Mouse (Mus musculus) liver, embryonic 16.5 days (tissue): ENCODE data around the gene Kif18b. TPM values are rescaled to one million over a fixed set of nuclear protein-coding genes. Genes with fewer than 3 reads are reported as not detected.

Experiments used
- ATAC-seq: fragments of 200-750 bp; cut with Nextera tagmentation; 2 replicates; pipeline ENCODE4 v1.8.0; 2017; ENCODE audit warnings: low read depth, mild to moderate bottlenecking, moderate number of reproducible peaks, moderate library complexity
- H3K27ac ChIP-seq: fragments of 300-500 bp; sonication (generic); 2 replicates; pipeline ENCODE4 v1.5.1; 2014; ENCODE audit warnings: mild to moderate bottlenecking, low read length
- H3K27me3 ChIP-seq: fragments of 300-500 bp; sonication (generic); 2 replicates; pipeline ENCODE4 v1.6.1; 2014; ENCODE audit warnings: low read depth, low read length, mixed read lengths; ENCODE audit not compliant: control insufficient read depth, insufficient read depth
- H3K36me3 ChIP-seq: fragments of 300-500 bp; sonication (generic); 2 replicates; pipeline ENCODE4 v1.6.1; 2014; ENCODE audit warnings: mild to moderate bottlenecking; ENCODE audit not compliant: control insufficient read depth, insufficient read depth
- H3K4me1 ChIP-seq: fragments of 300-500 bp; sonication (generic); 2 replicates; pipeline ENCODE4 v1.6.1; 2014; ENCODE audit warnings: low read depth, low read length, mixed read lengths; ENCODE audit not compliant: control insufficient read depth
- H3K4me2 ChIP-seq: fragments of 300-500 bp; sonication (generic); 2 replicates; pipeline ENCODE4 v1.6.1; 2014; ENCODE audit warnings: low read depth, low read length, mixed read lengths
- H3K4me3 ChIP-seq: fragments of 300-500 bp; sonication (generic); 2 replicates; pipeline ENCODE4 v1.5.1; 2014; ENCODE audit warnings: low read depth, mild to moderate bottlenecking, low read length
- H3K9ac ChIP-seq: fragments of 300-500 bp; sonication (generic); 2 replicates; pipeline ENCODE4 v1.6.1; 2014; ENCODE audit warnings: low read depth, low read length
- H3K9me3 ChIP-seq: fragments of 300-500 bp; sonication (generic); replicated peaks from 2 replicates; pipeline ENCODE4 v1.6.1; 2016; ENCODE audit warnings: low read length; ENCODE audit not compliant: control insufficient read depth
- WGBS: fragments of 180-500 bp; shearing (Covaris S2); extraction: QIAGEN DNeasy Blood & Tissue Kit; methylation state at CpG from one replicate; pipeline ENCODE4 v1.1.7; 2014; ENCODE audit not compliant: insufficient replicate concordance; 5-methylcytosine and 5-hydroxymethylcytosine counted together
- polyA plus RNA-seq: library from polyadenylated mRNA; unstranded; fragments of >200 nt; fragmentation: Nextera tagmentation; extraction: Ambion mirVana; gene quantifications from 2 replicates; pipeline ENCODE4 v1.2.1, GENCODE M21; 2015

Kif18b gene
- 10.9 and 11.0 TPM in 2 replicates for polyA plus RNA-seq

DNA sequence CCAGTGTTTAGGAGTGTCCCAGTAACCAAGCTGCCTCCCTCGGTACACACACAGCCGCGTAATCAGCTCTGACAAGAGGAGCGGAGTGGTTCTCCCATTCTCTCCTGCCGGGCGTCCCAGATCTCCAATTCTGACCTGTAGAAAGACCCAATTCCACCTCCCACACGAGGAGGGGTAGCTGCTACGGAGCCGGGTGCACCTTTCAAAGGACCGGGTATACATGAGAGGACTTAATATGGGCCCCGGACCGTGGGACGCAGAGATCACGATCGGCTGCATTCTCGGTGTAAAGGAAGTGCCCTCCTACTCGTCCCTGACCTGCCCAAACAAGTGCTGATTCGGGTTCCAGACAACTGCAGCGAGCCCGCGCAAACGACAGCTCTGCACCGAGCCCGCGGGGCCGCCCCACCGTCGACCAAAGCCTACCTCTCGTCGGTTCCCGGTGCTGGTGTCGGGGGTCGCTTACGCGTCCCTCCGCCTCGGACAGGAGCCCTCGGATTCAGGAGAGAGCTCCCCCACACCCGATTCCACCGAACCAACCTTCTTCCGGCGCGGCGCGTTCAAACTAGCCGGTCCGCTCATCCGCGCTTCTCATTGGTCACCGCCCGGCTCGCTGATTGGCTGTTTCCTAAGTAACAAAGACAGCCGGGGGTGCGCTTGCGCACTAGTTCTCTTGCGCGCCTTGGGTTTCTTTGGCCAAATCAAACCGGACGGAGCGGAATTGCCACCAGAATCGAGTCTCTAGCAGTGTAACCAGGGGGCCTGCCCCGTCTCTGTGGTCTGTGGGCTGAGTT, at the start of gene Kif18b:
Gene Kif18b, minus strand, starts transcription at position 568 of the 794 bp plus-strand sequence.
- peak within 1 kb of the TSS; percentile 97 for H3K27ac ChIP-seq
- peak within 1 kb of the TSS; percentile 94 for H3K4me3 ChIP-seq
- peaks cover 18% of the 10 kb centered on the region for H3K4me1 ChIP-seq
- under 1% methylated on average over 62 of the region's 62 CpGs for WGBS
- H3K36me3 ChIP-seq: peaks cover 9% of the 10 kb centered on the region
- H3K9ac ChIP-seq: peak within 1 kb of the TSS; percentile 95
- H3K9me3 ChIP-seq: no peaks in the 10 kb centered on the region
- H3K4me2 ChIP-seq: peak within 1 kb of the TSS; percentile 74
- no peaks in the 10 kb centered on the region for H3K27me3 ChIP-seq
- peak; percentile 93 for ATAC-seq

DNA sequence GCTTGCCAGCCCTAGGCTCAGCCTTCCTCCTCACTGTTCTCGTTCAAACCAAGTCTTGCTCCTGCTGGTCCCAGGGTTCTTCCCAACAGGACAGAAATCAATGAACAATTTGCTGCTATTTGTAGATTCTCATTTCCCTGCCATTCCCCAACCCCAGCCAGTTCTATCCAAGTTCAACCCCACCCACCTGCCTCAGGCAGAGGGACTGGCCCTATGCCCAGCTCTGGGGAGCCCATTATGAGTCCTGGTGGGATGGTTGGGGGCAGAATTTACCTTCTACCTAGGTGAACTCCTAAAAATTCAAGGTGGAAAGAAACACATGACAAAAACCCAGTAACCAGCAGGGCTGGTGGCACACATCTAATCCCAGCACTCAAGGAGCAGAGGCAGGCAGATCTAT, 47.4 kb upstream of the Kif18b start:
- peaks cover 19% of the 10 kb centered on the region for H3K27me3 ChIP-seq
- 44% methylated on average over 1 of the region's 1 CpGs for WGBS
- no peaks in the 10 kb centered on the region for H3K4me1 ChIP-seq
- H3K27ac ChIP-seq: no peak overlapping the region
- H3K36me3 ChIP-seq: no peaks in the 10 kb centered on the region
- ATAC-seq: no peak
- H3K4me3 ChIP-seq: no peak overlapping the region
- no peaks in the 10 kb centered on the region for H3K9me3 ChIP-seq
- no peak overlapping the region for H3K9ac ChIP-seq
- H3K4me2 ChIP-seq: no peak overlapping the region

DNA sequence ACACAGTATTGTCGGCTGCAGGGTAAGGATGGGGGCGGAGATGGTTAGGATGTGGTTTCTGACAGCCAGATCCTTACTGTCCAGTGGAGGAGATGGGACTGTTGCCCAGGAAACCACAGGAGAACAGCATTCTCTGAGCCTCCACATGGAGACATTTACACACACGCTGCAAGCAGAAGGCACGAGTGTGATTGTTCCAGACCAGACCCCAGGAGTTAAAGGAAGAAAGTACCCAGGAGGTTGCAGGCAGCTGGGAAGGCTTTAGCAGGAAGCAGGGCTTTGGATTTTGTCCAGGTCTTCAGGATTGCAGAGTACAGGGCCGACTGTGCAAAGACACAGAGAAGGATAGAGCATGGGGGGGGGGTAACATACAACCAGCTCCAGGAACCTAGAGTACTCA, 46.7 kb upstream of the Kif18b start:
- H3K4me3 ChIP-seq: no peak overlapping the region
- no peak overlapping the region for H3K9ac ChIP-seq
- H3K27me3 ChIP-seq: peaks cover 25% of the 10 kb centered on the region
- no peaks in the 10 kb centered on the region for H3K9me3 ChIP-seq
- no peak for ATAC-seq
- no peak overlapping the region for H3K27ac ChIP-seq
- H3K4me2 ChIP-seq: no peak overlapping the region
- no peaks in the 10 kb centered on the region for H3K4me1 ChIP-seq
- H3K36me3 ChIP-seq: no peaks in the 10 kb centered on the region
- 30% methylated on average over 5 of the region's 5 CpGs for WGBS

DNA sequence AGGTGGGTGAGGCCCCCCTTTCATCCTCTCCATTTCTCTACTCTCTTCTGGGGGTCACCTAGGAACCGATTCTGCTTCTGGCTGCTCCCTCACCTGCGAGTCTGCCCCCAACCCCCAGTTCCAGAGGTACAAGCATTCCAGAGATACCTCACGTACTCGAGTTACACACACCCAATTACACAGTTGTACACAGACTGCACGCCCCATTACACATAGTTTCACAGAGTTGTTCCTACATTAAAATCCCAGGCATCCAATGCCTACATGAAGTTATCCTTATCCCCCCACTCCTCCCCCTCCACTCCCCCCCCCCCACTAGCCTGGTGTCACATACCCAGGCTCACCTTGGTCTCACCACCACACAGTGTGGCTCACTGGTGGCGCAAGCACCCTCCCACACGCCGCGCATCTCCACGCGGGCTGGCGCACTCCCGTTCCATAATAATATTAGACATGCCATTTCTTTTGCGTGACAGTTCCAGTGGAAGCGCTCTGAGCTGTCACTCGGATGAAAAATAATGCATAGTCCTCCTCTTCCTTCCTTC, 39.7 kb upstream of the Kif18b start:
- no peak overlapping the region for H3K9ac ChIP-seq
- peaks cover 46% of the 10 kb centered on the region for H3K27me3 ChIP-seq
- no peak overlapping the region for H3K27ac ChIP-seq
- 56% methylated on average over 16 of the region's 16 CpGs for WGBS
- no peak overlapping the region for H3K4me3 ChIP-seq
- H3K4me2 ChIP-seq: no peak overlapping the region
- H3K4me1 ChIP-seq: no peaks in the 10 kb centered on the region; the same call in 1 of the 2 replicates
- ATAC-seq: no peak
- H3K36me3 ChIP-seq: no peaks in the 10 kb centered on the region
- H3K9me3 ChIP-seq: no peaks in the 10 kb centered on the region

DNA sequence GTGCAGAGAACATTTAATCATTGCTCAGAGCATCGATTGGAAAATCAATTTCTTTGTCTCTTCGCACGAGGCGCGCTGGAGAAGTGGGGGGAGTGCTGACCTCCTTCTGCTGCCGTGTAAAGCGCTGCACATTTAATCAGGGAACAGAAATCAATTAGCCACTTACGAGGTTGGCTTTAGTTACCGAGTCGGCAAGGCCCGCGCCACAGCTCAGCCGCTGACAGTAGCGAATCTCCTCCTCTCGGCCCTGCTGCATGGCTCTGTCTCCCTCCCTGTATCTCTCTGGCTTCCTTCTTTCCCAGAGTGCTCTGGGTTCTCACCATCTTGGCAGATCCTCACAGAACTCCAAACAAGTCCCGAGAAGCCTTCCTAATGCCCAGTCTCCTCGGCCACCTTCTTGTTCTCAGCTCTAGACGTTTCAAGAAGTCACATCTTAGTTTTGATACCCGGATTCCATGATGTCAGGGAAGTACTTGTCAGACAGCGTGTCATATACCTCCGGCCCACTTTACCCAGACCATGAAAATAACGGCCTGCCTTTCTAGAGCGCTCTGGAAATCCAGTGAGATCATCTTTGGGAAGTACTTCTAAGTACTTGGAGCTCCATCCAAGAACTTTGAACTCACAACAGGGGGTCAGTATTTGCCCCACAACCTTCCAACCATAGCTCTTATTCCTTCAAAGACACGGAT, 39.1 kb upstream of the Kif18b start:
- H3K9me3 ChIP-seq: no peaks in the 10 kb centered on the region
- no peak overlapping the region for H3K27ac ChIP-seq
- no peak for ATAC-seq
- peaks cover 46% of the 10 kb centered on the region for H3K27me3 ChIP-seq
- no peak overlapping the region for H3K4me3 ChIP-seq
- H3K4me2 ChIP-seq: no peak overlapping the region
- H3K4me1 ChIP-seq: no peaks in the 10 kb centered on the region; the same call in 1 of the 2 replicates
- no peaks in the 10 kb centered on the region for H3K36me3 ChIP-seq
- 23% methylated on average over 24 of the region's 24 CpGs for WGBS
- no peak overlapping the region for H3K9ac ChIP-seq

DNA sequence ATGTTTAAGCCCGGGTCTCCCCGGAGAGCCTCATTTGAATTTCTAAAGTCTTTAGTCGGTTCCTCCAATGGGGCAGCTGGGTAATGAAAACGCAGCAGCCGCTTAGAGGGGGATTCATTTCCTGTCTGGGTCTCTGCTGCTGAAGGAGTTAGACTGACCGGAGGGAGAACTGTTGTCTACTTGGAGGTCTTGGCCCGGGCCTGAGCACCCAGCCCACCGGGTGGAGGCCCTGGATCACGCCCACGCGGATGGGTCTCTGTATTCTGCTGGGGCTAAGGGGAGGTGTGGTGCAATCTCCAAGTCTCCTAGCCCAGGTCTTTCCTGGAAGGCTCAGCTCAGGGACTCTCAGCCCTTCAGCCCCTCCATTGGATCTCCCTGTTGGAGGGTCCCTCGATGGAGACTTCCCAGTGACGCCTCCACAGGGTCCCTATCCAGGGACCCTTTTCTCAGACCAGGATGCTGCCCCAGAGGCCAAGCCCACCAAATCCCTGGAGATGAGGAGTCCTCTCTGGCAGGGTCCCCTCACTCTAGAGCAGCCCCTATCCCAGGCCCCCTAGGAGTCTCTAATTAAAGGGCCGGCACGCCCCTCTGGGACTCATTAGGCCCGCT, 38.4 kb upstream of the Kif18b start:
- peaks cover 46% of the 10 kb centered on the region for H3K27me3 ChIP-seq
- no peak overlapping the region for H3K4me2 ChIP-seq
- no peaks in the 10 kb centered on the region for H3K9me3 ChIP-seq
- ATAC-seq: no peak
- H3K27ac ChIP-seq: no peak overlapping the region
- WGBS: 13% methylated on average over 16 of the region's 16 CpGs
- H3K4me1 ChIP-seq: no peaks in the 10 kb centered on the region; the same call in 1 of the 2 replicates
- no peak overlapping the region for H3K4me3 ChIP-seq
- no peaks in the 10 kb centered on the region for H3K36me3 ChIP-seq
- no peak overlapping the region for H3K9ac ChIP-seq

DNA sequence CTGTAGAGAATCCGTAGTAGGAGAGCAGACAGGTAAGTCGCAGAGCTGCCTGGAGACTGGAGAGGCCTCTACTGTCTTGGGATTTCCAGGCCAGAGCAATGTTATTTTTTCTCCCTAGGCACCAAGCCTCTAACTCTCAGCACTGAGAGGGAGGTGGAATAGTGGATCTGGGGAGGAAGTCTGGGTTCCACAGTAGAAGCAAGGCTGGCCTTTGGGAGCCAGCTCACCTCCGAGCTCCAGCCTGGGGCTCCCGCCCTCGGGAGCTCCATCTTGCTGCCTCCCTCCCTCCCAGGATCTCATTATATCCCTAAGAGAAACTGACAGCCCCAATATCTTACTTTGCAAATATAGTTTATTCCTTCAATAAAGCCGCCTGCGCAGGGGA, 37.9 kb upstream of the Kif18b start:
- H3K9me3 ChIP-seq: no peaks in the 10 kb centered on the region
- no peaks in the 10 kb centered on the region for H3K36me3 ChIP-seq
- no peak overlapping the region for H3K27ac ChIP-seq
- no peak overlapping the region for H3K4me3 ChIP-seq
- no peak overlapping the region for H3K4me2 ChIP-seq
- 36% methylated on average over 7 of the region's 7 CpGs for WGBS
- ATAC-seq: no peak
- H3K9ac ChIP-seq: no peak overlapping the region
- H3K27me3 ChIP-seq: peaks cover 46% of the 10 kb centered on the region
- no peaks in the 10 kb centered on the region; the same call in 1 of the 2 replicates for H3K4me1 ChIP-seq

DNA sequence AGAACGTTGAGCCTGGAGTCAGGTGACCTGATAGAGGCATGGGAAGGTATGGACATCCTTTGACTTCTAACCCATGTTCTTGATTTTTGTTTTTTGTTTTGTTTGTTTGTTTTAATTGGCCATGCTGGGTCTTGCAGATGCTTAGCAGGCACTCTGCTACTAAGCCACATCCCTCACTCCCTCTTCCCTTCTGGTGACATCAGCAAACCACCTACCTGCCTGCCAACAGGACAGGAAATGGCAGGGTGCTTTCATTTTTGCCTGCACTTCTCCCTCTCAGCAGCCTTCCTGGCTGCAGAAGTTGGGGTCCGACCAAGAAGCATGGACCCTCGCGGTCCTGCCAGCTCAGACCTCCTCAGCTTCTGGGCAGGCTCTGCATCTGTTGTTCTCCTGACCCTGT, 36.2 kb upstream of the Kif18b start:
- ATAC-seq: no peak
- Histone ChIP-seq H3K9me3 (no peaks in the 10 kb centered on the region), H3K4me2 (no peak overlapping the region), H3K27me3 (peaks cover 36% of the 10 kb centered on the region), H3K9ac (no peak overlapping the region), H3K4me1 (no peaks in the 10 kb centered on the region; the same call in 1 of the 2 replicates), H3K4me3 (no peak overlapping the region), H3K27ac (no peak overlapping the region), H3K36me3 (no peaks in the 10 kb centered on the region)
- 71% methylated on average over 4 of the region's 4 CpGs for WGBS
